Mouse (Mus musculus) forebrain, embryonic 10.5 days (tissue): ENCODE measurements around the gene Pcyt2. TPM values are rescaled to one million over a fixed set of nuclear protein-coding genes. Genes with fewer than 3 reads are reported as not detected.
"Not testable (repeated sequence)": the region's sequence is repeated elsewhere in the genome, so short reads cannot be mapped to it uniquely, and the experiment has no call there.

Experiments used
- DNase-seq: peaks from one replicate; pipeline ENCODE4 v3.0.0-alpha.2; 2017; ENCODE audit warnings: low spot score; ENCODE audit errors: extremely low spot score
- H3K27ac ChIP-seq: fragments of 300-500 bp; sonication (generic); 2 replicates; pipeline ENCODE4 v1.5.1; 2016; ENCODE audit warnings: mild to moderate bottlenecking
- H3K27me3 ChIP-seq: fragments of 300-500 bp; sonication (generic); 2 replicates; pipeline ENCODE4 v1.6.1; 2016; ENCODE audit warnings: mild to moderate bottlenecking; ENCODE audit not compliant: poor library complexity, severe bottlenecking
- H3K36me3 ChIP-seq: fragments of 300-500 bp; sonication (generic); replicated peaks from 2 replicates; pipeline ENCODE4 v1.6.1; 2016; ENCODE audit warnings: mild to moderate bottlenecking, moderate library complexity
- H3K4me1 ChIP-seq: fragments of 300-500 bp; sonication (generic); 2 replicates; pipeline ENCODE4 v1.6.1; 2016
- H3K4me3 ChIP-seq: fragments of 300-500 bp; sonication (generic); 2 replicates; pipeline ENCODE4 v1.5.1; 2016; ENCODE audit warnings: mild to moderate bottlenecking, moderate library complexity
- H3K9me3 ChIP-seq: fragments of 300-500 bp; sonication (generic); 2 replicates; pipeline ENCODE4 v1.6.1; 2016; ENCODE audit warnings: mild to moderate bottlenecking, moderate library complexity
- WGBS: fragments of 180-500 bp; shearing (Covaris S2); methylation state at CpG from one replicate; pipeline ENCODE4 v1.1.7; 2016; 5-methylcytosine and 5-hydroxymethylcytosine counted together
- polyA plus RNA-seq: library from polyadenylated mRNA; unstranded; fragments of >200 nt; fragmentation: Nextera tagmentation; extraction: Ambion mirVana; gene quantifications from 2 replicates; pipeline ENCODE4 v1.2.1, GENCODE M21; 2016

Pcyt2 gene
- polyA plus RNA-seq, 1 experiment from 2014 or later: 148 TPM

DNA sequence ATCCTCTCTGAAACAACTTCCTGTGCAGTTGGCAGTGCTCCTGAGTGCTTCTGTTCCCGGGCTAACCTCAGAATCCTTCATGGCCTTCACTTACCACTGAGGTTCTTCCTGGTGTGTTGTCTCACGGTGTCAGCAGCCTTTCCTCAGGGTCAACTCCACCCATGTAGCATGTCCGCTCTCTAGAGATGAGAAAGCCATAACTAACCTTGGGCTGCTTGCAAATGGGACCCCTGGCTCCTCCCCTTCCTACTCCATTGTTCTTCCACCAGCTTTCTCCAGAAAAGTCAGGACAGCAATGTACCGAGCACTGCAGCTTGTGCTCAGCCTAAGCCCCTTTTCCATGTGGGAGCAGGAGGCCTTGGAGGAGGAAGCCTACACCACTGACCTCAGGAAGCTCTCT lies 11.0 kb downstream of the Pcyt2 start:
- no peak for DNase-seq
- Histone ChIP-seq H3K36me3 (peaks cover 85% of the 10 kb centered on the region), H3K4me3 (no peak overlapping the region), H3K9me3 (no peaks in the 10 kb centered on the region), H3K27ac (no peak overlapping the region), H3K4me1 (peaks cover 27% of the 10 kb centered on the region), H3K27me3 (peaks cover 38% of the 10 kb centered on the region)
- WGBS: 79% methylated on average over 4 of the region's 4 CpGs

DNA sequence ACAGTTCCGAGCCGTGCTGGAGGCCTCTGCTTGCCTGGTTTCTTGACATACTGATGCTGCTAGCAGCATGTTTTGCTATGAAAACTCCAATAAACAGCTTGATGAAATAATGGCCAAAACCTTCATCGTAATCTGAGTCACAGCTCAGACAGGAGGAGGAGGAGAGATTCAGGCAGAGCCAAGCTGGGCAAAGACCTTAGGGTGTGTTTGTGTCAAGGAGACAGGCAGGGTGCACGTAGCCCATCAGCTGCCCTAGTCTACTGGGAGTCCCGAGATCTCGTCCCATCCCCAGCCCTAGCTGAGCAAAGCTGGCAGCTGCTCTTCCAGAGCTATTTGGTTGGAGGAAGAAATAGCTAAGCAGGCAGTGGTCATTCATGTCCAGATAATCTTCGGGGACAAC lies 12.1 kb downstream of the Pcyt2 start:
- H3K27ac ChIP-seq: no peak overlapping the region
- DNase-seq: no peak
- H3K27me3 ChIP-seq: peaks cover 38% of the 10 kb centered on the region
- H3K4me1 ChIP-seq: peaks cover 27% of the 10 kb centered on the region
- H3K9me3 ChIP-seq: no peaks in the 10 kb centered on the region
- WGBS: 94% methylated on average over 7 of the region's 7 CpGs
- H3K36me3 ChIP-seq: peaks cover 82% of the 10 kb centered on the region
- H3K4me3 ChIP-seq: no peak overlapping the region

DNA sequence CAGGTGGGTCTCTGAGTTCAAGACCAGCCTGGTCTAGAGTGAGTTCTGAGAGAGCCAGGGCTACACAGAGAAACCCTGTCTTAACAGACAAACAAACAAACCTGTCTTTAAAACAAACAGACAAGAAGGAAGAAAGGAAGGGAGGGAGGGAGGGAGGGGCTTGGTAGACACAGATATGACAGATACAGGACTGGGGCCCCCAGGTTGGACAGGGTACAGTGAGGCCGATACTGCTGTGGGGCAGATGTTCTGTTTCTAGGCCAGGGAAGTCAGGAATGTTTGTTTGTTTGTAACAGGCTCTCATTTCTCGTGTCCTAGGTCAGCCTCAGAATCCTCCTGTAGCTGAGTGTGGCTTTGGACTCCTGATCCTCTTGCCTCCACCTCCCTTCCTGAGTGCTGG lies 14.2 kb downstream of the Pcyt2 start:
- peaks cover 79% of the 10 kb centered on the region for H3K36me3 ChIP-seq
- H3K27ac ChIP-seq: no peak overlapping the region
- DNase-seq: no peak
- WGBS: 74% methylated on average over 2 of the region's 2 CpGs
- peaks cover 23% of the 10 kb centered on the region for H3K27me3 ChIP-seq
- peaks cover 30% of the 10 kb centered on the region for H3K4me1 ChIP-seq
- no peaks in the 10 kb centered on the region for H3K9me3 ChIP-seq
- H3K4me3 ChIP-seq: no peak overlapping the region

DNA sequence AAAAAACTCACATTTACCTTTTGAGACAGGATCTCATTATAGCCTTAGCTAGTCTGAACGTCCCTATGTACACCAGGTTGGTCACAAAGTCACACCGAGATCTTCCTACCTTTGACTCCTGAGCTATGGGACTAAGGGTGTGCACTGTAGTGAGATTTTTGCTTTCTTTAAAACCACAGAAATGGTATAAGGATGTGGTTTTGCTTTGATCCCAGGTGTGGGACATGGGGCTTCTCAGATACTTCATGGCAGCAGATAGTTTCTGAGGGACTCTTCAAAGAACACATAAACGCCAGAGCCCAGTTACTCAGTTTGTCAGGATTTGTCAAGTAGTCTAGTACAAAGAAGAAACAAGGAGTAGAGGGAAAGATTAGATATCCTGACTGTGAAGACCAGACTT lies 17.0 kb downstream of the Pcyt2 start:
- Histone ChIP-seq H3K9me3 (no peaks in the 10 kb centered on the region), H3K27ac (no peak overlapping the region), H3K36me3 (peaks cover 80% of the 10 kb centered on the region), H3K4me1 (peaks cover 38% of the 10 kb centered on the region), H3K4me3 (no peak overlapping the region), H3K27me3 (no peaks in the 10 kb centered on the region)
- 94% methylated on average over 3 of the region's 3 CpGs for WGBS
- DNase-seq: no peak

DNA sequence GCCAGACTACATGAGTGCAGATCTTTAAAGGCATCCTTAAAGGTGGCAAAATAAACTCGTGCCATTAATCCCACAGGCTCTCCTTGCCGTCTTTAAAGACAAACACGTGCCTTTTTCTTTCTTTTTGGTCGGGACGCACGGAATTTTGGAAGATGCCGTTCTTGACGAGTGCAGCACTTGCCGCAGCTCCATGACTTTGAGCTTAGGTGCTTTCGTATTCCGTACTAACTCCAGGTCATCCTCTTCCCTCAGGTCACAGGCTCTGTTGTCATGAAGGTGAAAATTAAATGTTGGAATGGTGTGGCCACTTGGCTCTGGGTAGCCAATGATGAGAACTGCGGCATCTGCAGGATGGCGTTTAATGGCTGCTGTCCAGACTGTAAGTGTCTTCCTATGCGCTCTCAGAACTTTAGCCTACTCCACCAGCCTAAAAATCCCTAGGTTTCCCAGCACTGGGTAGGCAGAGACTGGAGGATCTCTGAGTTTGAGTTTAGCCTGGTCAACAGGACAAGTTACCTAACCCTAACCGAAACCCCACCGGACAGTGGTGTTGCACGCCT lies 18.7 kb downstream of the Pcyt2 start:
- peak overlapping the region; percentile 100 for H3K4me3 ChIP-seq
- no peaks in the 10 kb centered on the region for H3K9me3 ChIP-seq
- H3K27ac ChIP-seq: peak overlapping the region; percentile 99
- H3K27me3 ChIP-seq: no peaks in the 10 kb centered on the region
- peaks cover 44% of the 10 kb centered on the region for H3K4me1 ChIP-seq
- 55% methylated on average over 17 of the region's 17 CpGs for WGBS
- H3K36me3 ChIP-seq: peaks cover 80% of the 10 kb centered on the region
- no peak for DNase-seq

DNA sequence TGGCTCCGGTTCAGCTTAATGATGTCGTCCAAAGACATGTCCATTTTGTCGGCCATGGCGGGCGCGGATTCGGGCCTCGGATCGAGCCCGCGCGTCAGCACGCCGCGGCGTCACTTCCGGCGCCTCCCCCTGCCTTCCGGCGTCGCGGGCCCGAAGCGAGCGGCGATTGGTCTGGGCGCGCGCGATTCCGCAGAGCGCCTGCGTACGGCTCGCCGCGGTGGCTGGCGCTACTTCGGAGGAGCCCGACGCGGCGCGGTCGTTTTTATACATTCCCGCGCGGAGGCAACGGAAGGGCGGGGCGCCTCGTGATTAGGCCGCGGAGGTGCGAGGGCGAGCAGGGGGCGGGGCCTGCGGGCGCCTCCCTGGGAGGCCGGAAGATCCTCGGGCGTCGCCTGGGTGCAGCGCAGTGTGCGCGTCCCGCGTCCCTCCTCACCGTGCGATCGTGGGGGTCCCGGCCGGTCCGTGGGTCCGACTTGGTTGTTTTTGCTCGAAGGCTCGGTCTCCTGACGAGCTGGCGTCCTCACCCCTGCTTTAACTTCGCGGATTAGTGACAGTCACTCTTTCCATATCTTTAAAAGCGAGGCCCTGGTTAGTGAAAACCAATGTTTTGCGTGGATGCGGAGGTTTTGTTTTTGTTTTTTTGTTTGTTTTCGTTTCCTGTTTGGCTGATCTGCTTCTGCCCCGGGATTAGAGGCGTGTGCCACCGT lies 19.3 kb downstream of the Pcyt2 start, which contains the start of the genes Alyref and Anapc11:
Alyref (minus strand) TSS at position 83 of the 707 bp plus-strand sequence.
Anapc11 (plus strand) TSS at position 139 of the 707 bp plus-strand sequence.
- Histone ChIP-seq H3K36me3 (peaks cover 80% of the 10 kb centered on the region), H3K4me3 (peak within 1 kb of the TSS; percentile 100)
- under 1% methylated on average over 88 of the region's 88 CpGs for WGBS

DNA sequence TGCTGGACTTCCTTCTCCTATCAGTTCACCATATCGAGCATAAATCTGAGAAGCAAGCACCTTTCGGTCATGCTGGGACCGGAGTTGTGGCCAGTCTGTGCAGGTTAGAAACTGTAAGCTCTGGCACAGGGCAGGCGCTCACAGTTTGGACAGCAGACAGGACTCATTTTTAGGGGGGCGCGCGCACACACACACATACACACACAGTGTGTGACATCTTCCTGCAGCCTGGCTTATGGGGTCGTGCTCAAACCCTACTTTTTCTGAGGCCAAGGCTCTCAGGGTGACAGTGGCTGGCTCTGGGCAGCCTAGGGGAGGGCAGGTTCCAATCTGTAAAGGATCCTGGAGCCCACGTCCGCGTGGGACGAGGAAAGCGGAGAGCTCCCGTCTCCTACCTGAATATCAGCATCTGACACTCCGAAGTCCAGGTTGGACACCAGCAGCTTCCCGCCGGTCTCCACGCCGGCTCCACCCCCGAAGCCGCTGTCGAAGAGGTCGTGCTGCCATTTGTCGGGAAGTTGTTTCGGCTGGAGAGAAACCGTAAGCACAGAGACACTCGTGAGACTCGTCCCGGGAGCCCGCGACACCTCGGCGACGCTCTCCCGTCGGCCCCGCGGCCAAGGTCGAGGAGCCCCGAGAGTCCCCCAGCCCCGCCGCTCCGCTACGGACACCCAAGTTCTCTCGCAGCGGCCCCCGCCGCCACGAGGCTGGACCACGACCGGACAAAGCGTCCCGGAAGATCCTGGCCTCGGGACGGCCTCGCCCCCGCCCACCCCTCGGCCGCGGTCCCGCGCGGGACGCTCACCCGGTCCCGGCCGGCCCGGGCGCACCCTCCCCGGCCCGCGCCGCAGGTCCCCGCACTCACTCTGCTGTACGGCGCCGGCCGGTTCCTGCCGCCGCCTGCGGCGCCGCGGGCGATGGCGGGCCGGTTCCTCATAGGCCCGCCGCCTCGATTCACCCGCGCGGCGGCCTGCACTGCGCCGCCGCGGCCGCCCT lies 20.2 kb downstream of the Pcyt2 start:
- Histone ChIP-seq H3K9me3 (no peaks in the 10 kb centered on the region), H3K36me3 (peaks cover 80% of the 10 kb centered on the region), H3K4me1 (peaks cover 44% of the 10 kb centered on the region), H3K4me3 (peak overlapping the region; percentile 100), H3K27me3 (no peaks in the 10 kb centered on the region), H3K27ac (peak overlapping the region; percentile 99)
- WGBS: 5% methylated on average over 97 of the region's 99 CpGs
- DNase-seq: no peak

More for the DNA sequence above, 19.3 kb downstream of the Pcyt2 start, which contains the start of the genes Alyref and Anapc11:
- Histone ChIP-seq H3K27me3 (no peaks in the 10 kb centered on the region), H3K27ac (peak within 1 kb of the TSS; percentile 99), H3K9me3 (no peaks in the 10 kb centered on the region), H3K4me1 (peaks cover 44% of the 10 kb centered on the region)
- DNase-seq: peak; percentile 93

DNA sequence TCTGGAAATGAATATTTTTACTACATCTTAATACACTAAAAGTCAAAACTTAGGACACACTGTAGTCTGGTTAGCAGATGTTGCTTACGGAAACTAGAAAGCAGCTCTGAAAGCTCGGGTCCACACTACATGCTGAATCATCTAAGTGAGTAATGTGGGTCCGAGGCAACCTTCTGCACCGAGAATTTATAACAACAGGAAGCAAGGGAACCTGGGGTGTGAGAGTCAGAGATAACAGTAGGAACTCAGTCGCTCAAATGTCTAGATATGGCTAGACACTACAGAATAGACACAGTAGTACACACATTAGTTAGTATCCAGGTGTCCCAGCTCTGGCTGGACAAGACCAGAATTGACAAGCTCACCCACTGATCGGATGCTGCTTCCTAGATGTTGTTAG lies 29.2 kb downstream of the Pcyt2 start:
- H3K27ac ChIP-seq: no peak overlapping the region
- H3K4me1 ChIP-seq: no peaks in the 10 kb centered on the region
- DNase-seq: no peak
- H3K4me3 ChIP-seq: no peak overlapping the region
- peaks cover 99% of the 10 kb centered on the region for H3K36me3 ChIP-seq
- WGBS: 91% methylated on average over 6 of the region's 6 CpGs
- no peaks in the 10 kb centered on the region for H3K27me3 ChIP-seq
- peaks cover 4% of the 10 kb centered on the region; the same call in 1 of the 2 replicates for H3K9me3 ChIP-seq

DNA sequence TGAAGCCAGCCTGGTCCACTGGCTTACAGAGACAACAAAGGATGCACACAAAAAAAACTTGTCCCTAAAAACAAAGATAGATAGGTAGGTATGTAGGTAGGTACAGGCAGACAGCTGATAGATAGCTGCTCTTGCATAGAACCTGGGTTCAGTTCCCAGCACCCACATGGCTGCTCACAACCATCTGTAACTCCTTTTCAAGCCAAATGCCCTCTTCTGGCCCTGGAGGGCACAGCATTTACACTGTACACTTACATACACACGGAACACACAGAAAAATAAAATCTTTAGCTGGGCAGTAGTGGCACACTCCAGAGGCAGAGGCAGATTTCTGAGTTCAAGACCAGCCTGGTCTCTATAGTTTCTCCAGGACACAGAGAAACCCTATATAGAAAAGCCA lies 33.8 kb downstream of the Pcyt2 start:
- DNase-seq: no peak
- peaks cover 4% of the 10 kb centered on the region; the same call in 1 of the 2 replicates for H3K9me3 ChIP-seq
- WGBS: 95% methylated on average over 1 of the region's 1 CpGs
- no peak overlapping the region for H3K4me3 ChIP-seq
- H3K27ac ChIP-seq: no peak overlapping the region
- no peaks in the 10 kb centered on the region for H3K27me3 ChIP-seq
- peaks cover 29% of the 10 kb centered on the region for H3K4me1 ChIP-seq
- H3K36me3 ChIP-seq: peaks cover 78% of the 10 kb centered on the region

DNA sequence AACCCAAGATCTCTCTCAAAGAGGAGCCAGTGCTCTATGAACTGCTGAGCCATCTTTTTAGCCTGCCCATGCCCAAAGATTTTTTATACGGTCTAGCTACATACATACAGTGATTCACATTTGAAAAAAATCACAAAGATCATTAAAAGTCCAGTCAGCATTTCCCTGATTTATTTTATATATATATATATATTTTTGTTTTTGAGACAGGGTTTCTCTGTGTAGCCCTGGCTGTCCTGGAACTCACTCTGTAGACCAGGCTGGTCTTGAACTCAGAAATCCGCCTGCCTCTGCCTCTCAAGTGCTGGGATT lies 34.8 kb downstream of the Pcyt2 start:
- WGBS: 89% methylated on average over 2 of the region's 2 CpGs
- peaks cover 78% of the 10 kb centered on the region for H3K36me3 ChIP-seq
- H3K27me3 ChIP-seq, H3K9me3 ChIP-seq, DNase-seq, H3K27ac ChIP-seq, H3K4me3 ChIP-seq: not testable (repeated sequence)
- peaks cover 39% of the 10 kb centered on the region for H3K4me1 ChIP-seq

DNA sequence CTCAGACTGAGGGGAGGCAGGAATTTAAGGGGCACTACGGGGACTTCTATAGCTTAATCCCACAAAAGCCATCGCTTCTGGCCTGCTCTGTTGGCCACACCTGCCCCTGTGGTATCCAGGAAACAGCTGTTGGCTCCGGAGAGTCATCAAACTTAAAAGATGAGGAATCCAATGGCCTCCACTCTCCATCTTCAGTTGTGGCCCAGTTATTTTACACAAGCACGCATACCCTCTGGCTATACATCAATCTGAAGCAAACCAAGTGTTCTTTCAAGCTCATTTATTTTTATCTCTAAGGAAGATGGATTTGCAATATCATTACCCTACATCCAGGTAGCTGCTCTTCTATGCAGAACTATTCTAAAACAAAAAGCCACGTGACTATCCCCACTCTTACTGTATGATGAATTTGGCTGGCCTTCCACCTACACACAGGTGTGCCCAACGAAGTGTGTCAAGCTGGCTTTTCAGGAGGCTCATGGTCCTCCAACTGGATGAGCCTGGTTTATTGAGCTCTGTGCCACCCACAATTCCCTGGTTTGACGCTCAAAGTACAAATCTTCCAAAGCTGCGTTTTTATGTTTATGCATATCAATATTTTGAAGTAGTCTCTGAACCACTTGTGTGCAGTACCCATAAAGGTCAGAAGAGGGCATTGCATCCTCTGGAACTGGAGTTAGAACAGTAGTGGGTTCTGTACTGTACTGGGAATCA lies 35.3 kb downstream of the Pcyt2 start:
- Histone ChIP-seq H3K36me3 (peaks cover 78% of the 10 kb centered on the region), H3K27ac (peak overlapping the region; percentile 99), H3K4me1 (peaks cover 41% of the 10 kb centered on the region), H3K9me3 (peaks cover 4% of the 10 kb centered on the region; the same call in 1 of the 2 replicates), H3K27me3 (no peaks in the 10 kb centered on the region), H3K4me3 (peak overlapping the region; percentile 89)
- 75% methylated on average over 8 of the region's 8 CpGs for WGBS
- no peak for DNase-seq
